Mouse (Mus musculus): Measurements from ENCODE around the gene Gm13420.

Gm13420 gene

GRCm38 (mm10) chr2:29702189-29702588, 49.3 kb downstream of the Gm13420 start:
- DNase-seq (ENCODE audit: low spot score in 2 of 2) = no peak

DNA sequence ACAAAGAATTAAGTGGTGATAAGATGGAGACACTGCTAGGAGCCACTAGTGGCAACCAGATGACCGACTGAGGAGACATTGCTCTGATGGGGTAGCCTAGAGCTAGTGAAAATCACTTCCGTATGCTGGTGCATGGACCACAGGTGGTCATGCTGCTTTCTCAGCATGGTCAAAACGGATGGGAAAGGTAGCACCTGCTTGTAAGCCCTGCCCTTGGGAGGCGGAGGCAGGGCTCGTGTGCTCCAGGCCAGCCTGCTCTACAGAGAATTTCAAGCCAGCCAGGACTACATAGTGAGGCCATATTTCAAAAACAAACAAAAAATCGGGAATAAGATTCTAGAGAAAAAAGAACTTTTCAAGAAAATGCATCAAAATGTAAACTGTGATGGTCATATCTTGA, 50.1 kb downstream of the Gm13420 start:
- DNase-seq (ENCODE audit: low spot score in 2 of 2) = no peak

- no peak for DNase-seq (ENCODE audit: low spot score in 2 of 2)
These were observed 50.6 kb downstream of the Gm13420 start for GRCm38 (mm10) chr2:29700898-29701297.

- DNase-seq (ENCODE audit: low spot score in 2 of 2) = no peak
These were observed 52.8 kb downstream of the Gm13420 start for GRCm38 (mm10) chr2:29698421-29699290.

DNA sequence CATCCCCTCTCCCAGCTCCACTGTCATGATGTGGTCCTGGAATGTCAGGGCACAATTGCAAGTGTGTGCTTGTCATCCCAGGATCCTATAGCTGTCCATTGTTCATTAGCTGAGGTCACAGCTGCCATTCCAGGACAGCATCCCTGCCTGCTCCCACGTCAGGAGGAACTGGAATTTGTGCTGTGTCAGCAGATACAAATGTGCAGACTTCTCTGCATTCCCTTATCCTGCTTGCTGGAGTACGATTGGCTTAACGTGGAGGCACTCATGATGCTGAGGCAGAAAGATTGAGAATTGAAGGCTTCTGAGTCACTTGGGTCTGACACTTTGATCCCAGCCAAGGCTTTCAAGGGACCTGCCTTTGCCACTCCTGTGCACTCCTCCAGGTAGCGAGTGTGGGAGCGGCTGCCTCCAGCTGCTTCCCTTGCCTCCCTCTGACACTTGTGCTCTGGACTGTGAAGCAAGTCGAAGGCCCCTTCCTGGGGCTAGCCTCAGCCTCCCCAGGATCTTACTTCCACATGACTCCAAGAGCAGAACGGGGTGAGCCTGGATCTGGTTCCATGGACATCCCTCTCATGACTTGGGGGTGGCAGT, 55.2 kb downstream of the Gm13420 start:
- DNase-seq (ENCODE audit: low spot score in 2 of 2) = no peak
